Mouse (Mus musculus) left cerebral cortex, adult 18-20 months (tissue): ENCODE measurements around the gene Fkbp10. TPM values are rescaled to one million over a fixed set of nuclear protein-coding genes. Genes with fewer than 3 reads are reported as not detected.
A peak's percentile ranks its signal among the peaks of the same experiment; 100 is the strongest.

Source experiments
- DNase-seq, 2 experiments: peaks; one replicate each; pipeline ENCODE4 v3.0.0; 2021 to 2022; ENCODE audit warnings: low spot score in 2 of 2, mixed read lengths in 1 of 2
- total RNA-seq, 2 experiments: library from RNA; stranded (reverse); gene quantifications; 2 replicates each; pipeline ENCODE4 v1.2.3; 2021

The Fkbp10 gene
- total RNA-seq, 2 experiments from 2014 or later, result 4.3 to 6.6 TPM

- no peak for DNase-seq
Measured at GRCm38 (mm10) chr11:100408835-100409462, 6.5 kb upstream of the Fkbp10 start.

DNA sequence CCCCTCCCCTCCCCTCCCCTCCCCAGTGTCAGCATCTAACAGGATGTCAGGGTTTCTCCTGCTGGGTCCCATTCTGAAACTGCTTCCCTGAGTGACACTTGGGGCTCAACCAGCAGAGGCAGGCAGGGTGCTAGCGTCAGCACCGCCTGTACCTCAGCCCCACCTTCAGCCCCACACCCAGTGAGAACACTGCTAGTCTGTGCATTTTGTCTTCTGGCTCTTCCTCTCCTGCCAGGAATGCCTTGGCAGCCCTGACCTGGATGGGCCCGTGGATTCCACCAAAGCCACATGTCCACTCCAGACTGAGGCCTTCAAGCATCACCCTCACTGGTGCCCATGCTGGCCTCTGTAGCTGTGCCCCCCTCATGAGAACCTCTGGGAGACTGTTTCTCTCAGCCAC lies 5.8 kb upstream of the Fkbp10 start:
- DNase-seq, result no peak

- no peak for DNase-seq
Measured at GRCm38 (mm10) chr11:100411736-100412135, 3.8 kb upstream of the Fkbp10 start.

DNA sequence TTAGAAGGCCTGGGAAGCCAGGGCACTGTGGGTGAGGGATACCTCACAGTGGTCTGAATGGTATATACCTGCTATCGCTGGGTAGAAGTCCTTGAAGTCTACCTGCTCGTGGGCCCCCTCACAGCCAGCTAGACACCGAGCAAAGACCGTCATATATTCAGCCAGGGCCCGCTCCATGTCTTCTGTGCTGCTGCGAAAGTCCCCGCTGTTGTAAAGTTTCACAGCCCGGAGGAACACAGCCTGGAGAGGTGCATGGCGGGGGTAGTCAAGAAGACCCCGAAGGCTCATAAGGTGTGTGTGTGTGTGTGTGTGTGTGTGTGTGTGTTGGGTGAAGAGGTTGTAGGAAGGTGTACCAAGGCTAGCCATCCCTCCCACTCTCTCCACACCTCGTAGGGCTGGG lies 2.0 kb upstream of the Fkbp10 start:
- no peak for DNase-seq

DNA sequence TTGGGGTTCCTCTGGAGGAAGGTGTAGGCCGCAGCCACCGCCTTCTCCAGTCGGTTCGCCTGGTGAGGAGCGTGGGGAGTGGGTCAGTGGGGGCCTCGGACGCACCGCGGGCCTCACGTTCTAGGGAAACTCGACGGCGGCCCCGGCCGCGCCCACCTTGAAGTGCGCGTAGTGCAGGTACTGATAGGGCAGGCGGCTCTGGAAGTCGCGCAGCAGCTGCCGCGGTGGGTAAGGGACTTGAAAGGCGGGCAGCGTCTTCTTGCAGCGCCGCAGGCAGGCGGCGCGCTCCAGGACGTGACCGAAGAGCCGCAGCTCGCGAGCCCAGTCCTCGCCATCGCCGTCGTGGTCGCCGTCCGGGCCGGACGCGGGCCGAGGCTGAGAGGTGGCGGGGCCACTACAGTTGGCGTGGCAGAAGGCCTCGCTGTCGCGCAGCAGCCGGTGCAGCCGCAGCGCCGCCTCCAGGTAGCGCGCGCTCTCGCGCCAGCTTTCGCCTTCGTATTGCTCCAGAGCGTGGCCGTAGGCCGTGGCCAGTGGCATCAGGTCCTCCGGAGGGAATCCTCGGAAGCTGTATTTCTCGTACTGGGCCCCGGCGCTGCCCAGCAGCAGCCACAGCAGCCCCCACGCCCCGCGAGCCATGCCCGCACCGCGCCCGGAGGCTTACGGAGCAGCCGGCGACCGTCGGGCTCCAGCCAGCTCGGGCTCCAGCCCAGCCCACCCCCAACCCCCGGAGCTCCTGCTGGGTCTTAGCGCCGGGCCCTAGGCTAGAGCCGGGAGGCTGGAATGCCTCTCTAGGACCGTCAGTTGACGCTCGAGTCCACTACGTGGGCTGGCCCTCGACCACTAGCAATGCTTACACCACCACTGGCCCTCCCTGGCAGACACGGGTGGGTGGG lies 1.2 kb upstream of the Fkbp10 start, which contains the start of gene P3h4:
TSS of gene P3h4 (minus strand) at position 816 of the 893 bp plus-strand sequence.
- peak; percentile 68 to 77 for DNase-seq

DNA sequence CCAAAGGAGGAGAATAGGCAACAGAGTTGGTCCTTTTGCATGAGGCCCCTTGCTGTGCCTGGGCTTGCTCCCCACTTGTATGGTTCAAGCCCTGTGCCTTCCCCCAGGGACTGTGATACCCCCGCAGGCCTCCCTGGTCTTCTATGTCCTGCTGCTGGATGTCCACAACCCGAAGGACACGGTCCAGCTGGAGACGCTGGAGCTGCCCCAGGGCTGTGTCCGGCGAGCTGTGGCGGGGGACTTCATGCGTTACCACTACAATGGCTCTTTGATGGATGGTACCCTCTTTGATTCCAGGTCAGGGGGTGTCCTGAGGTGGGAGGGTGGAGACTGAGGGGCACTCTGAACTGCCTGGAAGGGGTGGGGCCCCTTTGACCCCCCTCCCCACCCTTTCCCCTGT lies 6.0 kb downstream of the Fkbp10 start:
- DNase-seq, result no peak

GRCm38 (mm10) chr11:100423836-100424235 lies 8.3 kb downstream of the Fkbp10 start:
- DNase-seq, result no peak

DNA sequence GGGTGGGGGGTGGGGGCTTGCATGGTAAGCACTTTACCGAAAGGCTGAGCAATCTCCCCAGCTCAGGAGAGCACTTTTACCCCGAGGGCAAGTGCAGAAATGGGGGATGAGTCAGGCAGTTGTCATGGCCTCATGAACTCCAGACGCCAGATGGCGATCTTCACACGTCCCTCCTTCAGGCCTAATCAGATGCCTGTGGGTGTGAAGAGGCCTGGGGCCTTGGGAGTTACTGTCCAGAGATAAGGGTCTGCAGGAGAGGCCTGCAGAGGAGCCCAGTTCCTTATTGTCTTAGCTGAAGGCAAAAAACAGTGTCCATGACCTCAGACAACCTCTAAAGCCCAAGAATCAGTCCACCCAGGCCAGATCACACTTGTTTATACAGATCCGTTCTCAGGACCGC lies 10.4 kb downstream of the Fkbp10 start:
- peak; percentile 68 to 72 for DNase-seq

DNA sequence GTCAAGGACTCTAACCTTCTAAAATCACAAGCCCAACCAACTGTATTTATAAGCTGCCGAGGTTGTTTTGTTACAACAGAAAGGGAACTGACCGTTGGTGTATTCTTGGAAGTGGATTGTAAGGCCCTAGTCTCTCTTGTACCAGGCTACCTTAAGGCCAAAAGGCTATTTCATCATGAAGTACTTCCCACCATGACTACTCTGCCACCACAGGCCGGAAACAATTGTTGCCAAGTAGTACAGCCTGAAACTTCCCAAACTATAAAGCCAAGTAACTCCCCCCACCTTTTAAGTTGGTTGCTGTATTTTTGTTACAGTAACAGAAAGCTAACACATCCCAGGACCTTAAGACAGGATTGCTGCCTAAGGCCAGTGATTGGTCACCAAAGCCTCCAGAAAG lies 11.3 kb downstream of the Fkbp10 start:
- no peak for DNase-seq

GRCm38 (mm10) chr11:100428612-100429199 lies 13.2 kb downstream of the Fkbp10 start:
- no peak for DNase-seq

GRCm38 (mm10) chr11:100430052-100430451 lies 14.6 kb downstream of the Fkbp10 start:
- DNase-seq, result no peak

DNA sequence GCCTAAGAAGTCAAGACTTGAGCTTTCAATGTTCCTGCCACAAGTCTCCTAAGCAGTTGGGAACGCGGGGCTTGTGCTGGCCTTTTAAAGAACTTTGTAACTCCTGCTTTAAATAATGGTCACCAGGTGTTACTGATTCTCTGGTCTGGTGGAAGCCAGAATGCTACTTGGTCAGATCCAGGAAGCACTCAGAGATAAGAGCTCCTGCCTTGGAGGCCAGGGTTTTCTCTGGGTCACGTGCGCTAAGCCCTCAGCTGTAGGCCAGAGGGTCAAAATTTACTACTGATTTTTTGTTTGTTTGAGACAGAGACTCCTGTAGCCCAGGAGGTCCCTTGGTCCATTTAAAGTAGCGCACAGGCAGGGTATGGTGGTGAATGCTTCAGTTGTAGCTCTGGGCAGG lies 16.5 kb downstream of the Fkbp10 start:
- no peak for DNase-seq

GRCm38 (mm10) chr11:100435678-100436246 lies 20.3 kb downstream of the Fkbp10 start:
- no peak for DNase-seq

GRCm38 (mm10) chr11:100437901-100438300 lies 22.4 kb downstream of the Fkbp10 start:
- no peak for DNase-seq

GRCm38 (mm10) chr11:100440691-100441522 lies 25.4 kb downstream of the Fkbp10 start:
- DNase-seq, result peak; percentile 84 to 86

- no peak for DNase-seq
Measured at GRCm38 (mm10) chr11:100441797-100442196, 26.3 kb downstream of the Fkbp10 start, which contains the start of the genes Nt5c3b and Klhl10. Gene Nt5c3b, minus strand, starts transcription at chr11:100441808. Gene Klhl10, plus strand, starts transcription at chr11:100441917.

DNA sequence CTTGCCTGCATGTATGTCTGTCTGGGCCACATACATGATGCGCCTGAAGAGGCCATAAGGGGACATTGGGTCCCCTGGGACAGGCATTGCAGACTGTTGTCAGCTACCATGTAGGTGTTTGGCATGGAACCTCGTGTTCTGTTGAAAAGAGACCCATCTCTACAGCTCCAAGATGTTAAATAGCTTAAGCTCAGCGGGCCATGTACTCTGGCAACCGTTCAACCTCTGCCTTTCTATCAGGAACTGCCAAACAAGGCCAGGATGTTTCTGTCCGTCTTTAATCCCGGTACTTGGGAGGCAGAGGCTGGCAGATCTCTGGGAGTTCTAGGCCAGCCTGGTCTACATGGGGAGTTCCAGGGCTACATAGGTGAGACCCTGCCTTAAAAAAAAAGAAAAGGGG lies 27.1 kb downstream of the Fkbp10 start:
- DNase-seq, result no peak

GRCm38 (mm10) chr11:100457247-100457646 lies 41.8 kb downstream of the Fkbp10 start:
- no peak for DNase-seq

DNA sequence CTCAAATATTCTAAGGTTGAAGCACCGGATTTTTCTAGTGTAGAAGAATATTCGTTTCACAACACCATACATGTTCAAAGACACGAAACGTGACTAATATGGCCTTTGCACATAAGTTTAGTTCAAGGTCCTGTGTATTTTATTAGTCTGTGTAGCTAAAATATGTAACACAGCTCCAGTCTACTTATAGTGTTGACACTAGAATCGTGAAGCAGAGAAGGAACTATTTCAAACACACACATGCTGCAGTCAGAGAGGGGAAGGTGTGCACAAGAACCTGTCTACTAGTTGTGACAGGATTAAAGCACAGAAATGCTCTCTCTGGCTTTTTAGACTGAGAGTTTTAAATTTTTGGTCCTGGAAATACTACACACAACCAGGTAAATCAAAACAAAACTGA lies 42.2 kb downstream of the Fkbp10 start:
- no peak for DNase-seq

DNA sequence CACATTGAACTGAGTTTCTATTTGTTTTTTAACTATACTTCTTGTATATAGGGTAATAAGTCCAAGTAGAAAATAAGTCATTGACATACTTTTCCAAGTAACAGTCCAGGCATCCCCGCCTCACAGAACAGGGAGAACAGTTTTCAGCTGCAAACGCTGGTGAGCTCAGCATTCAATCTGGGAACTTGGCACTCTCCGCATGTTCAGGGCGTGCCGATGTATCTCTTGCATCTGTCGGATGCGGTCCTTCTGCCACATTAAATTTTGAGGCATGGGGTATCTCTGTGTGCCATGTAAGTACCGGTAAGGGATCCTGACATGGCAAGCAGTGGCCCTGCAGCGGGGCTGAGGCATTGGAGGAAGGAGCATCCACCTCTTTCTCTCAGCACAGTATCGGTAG lies 47.2 kb downstream of the Fkbp10 start:
- DNase-seq, result peak; percentile 39
